Mouse (Mus musculus) hindbrain, embryonic 16.5 days (tissue): Measurements from ENCODE around the gene Dcaf6. TPM values are rescaled to one million over a fixed set of nuclear protein-coding genes. Genes with fewer than 3 reads are reported as not detected.
A peak's percentile ranks its signal among the peaks of the same experiment; 100 is the strongest.

Experiments
- ATAC-seq: fragments of 200-750 bp; cut with Nextera tagmentation; 2 replicates; pipeline ENCODE4 v1.8.0; 2017; ENCODE audit warnings: moderate TSS enrichment, moderate library complexity
- H3K27ac ChIP-seq: fragments of 300-500 bp; sonication (generic); 2 replicates; pipeline ENCODE4 v1.5.1; 2014; ENCODE audit warnings: low read depth, mild to moderate bottlenecking, control low read depth, low read length, moderate library complexity
- H3K27me3 ChIP-seq: fragments of 300-500 bp; sonication (generic); replicated peaks from 2 replicates; pipeline ENCODE4 v1.6.1; 2014; ENCODE audit warnings: low read length; ENCODE audit not compliant: control insufficient read depth, insufficient read depth
- H3K36me3 ChIP-seq: fragments of 300-500 bp; sonication (generic); 2 replicates; pipeline ENCODE4 v1.6.1; 2014; ENCODE audit warnings: mild to moderate bottlenecking, low read length, moderate library complexity, mixed read lengths; ENCODE audit not compliant: control insufficient read depth, insufficient read depth
- H3K4me1 ChIP-seq: fragments of 300-500 bp; sonication (generic); 2 replicates; pipeline ENCODE4 v1.6.1; 2014; ENCODE audit warnings: low read depth, low read length; ENCODE audit not compliant: control insufficient read depth, insufficient read depth
- H3K4me2 ChIP-seq: fragments of 300-500 bp; sonication (generic); 2 replicates; pipeline ENCODE4 v1.6.1; 2014; ENCODE audit warnings: mild to moderate bottlenecking, low read length, control low read depth, moderate library complexity
- H3K4me3 ChIP-seq: fragments of 300-500 bp; sonication (generic); 2 replicates; pipeline ENCODE4 v1.5.1; 2014; ENCODE audit warnings: mild to moderate bottlenecking, low read length, control low read depth, moderate library complexity
- H3K9ac ChIP-seq: fragments of 300-500 bp; sonication (generic); 2 replicates; pipeline ENCODE4 v1.6.1; 2014; ENCODE audit warnings: low read depth, mild to moderate bottlenecking, control low read depth, low read length, moderate library complexity
- H3K9me3 ChIP-seq: fragments of 300-500 bp; sonication (generic); 2 replicates; pipeline ENCODE4 v1.6.1; 2014; ENCODE audit warnings: mild to moderate bottlenecking, low read length, moderate library complexity; ENCODE audit not compliant: control insufficient read depth
- WGBS: fragments of 180-500 bp; shearing (Covaris S2); extraction: QIAGEN DNeasy Blood & Tissue Kit; methylation state at CpG from one replicate; pipeline ENCODE4 v1.1.7; 2014; 5-methylcytosine and 5-hydroxymethylcytosine counted together
- polyA plus RNA-seq: library from polyadenylated mRNA; unstranded; fragments of >200 nt; fragmentation: Nextera tagmentation; extraction: Ambion mirVana; gene quantifications from 2 replicates; pipeline ENCODE4 v1.2.1, GENCODE M21; 2015

The Dcaf6 gene
- polyA plus RNA-seq, 1 experiment from 2014 or later = 17.7 TPM

- Histone ChIP-seq H3K4me1 (no peaks in the 10 kb centered on the region; the same call in 1 of the 2 replicates), H3K9ac (no peak overlapping the region), H3K9me3 (no peaks in the 10 kb centered on the region), H3K27me3 (no peaks in the 10 kb centered on the region), H3K27ac (0 out of 2 replicates have a peak overlapping the region, but pooled peaks have one; percentile 27), H3K36me3 (peaks cover 12% of the 10 kb centered on the region), H3K4me2 (no peak overlapping the region), H3K4me3 (no peak overlapping the region)
- whole genome bisulfite sequencing = 82% methylated on average over 13 of the region's 13 CpGs
- ATAC-seq = no peak; the same call in 1 of the 2 replicates
Observed at GRCm38 (mm10) chr1:165321393-165321861, 138.8 kb downstream of the Dcaf6 start.

GRCm38 (mm10) chr1:165320141-165320934 is 139.9 kb downstream of the Dcaf6 start:
- H3K36me3 ChIP-seq = peaks cover 12% of the 10 kb centered on the region

GRCm38 (mm10) chr1:165316361-165316760 is 143.9 kb downstream of the Dcaf6 start:
- Histone ChIP-seq H3K4me1 (no peaks in the 10 kb centered on the region; the same call in 1 of the 2 replicates), H3K36me3 (peaks cover 9% of the 10 kb centered on the region; the same call in 1 of the 2 replicates), H3K9ac (no peak overlapping the region), H3K27ac (no peak overlapping the region), H3K4me3 (no peak overlapping the region), H3K27me3 (no peaks in the 10 kb centered on the region), H3K4me2 (no peak overlapping the region), H3K9me3 (no peaks in the 10 kb centered on the region)
- no peak for ATAC-seq
- WGBS = 38% methylated on average over 11 of the region's 11 CpGs

More at GRCm38 (mm10) chr1:165320141-165320934, 139.9 kb downstream of the Dcaf6 start:
- WGBS = 38% methylated on average over 10 of the region's 10 CpGs
- Histone ChIP-seq H3K4me3 (no peak overlapping the region), H3K4me2 (no peak overlapping the region), H3K27me3 (no peaks in the 10 kb centered on the region), H3K9me3 (no peaks in the 10 kb centered on the region), H3K27ac (no peak overlapping the region), H3K9ac (no peak overlapping the region), H3K4me1 (no peaks in the 10 kb centered on the region; the same call in 1 of the 2 replicates)
- peak; percentile 68 for ATAC-seq

- 81% methylated on average over 11 of the region's 11 CpGs for WGBS
Observed at GRCm38 (mm10) chr1:165308180-165308579, 152.1 kb downstream of the Dcaf6 start.

GRCm38 (mm10) chr1:165304341-165304740 is 155.9 kb downstream of the Dcaf6 start:
- Histone ChIP-seq H3K4me2 (no peak overlapping the region), H3K4me3 (no peak overlapping the region), H3K9ac (no peak overlapping the region), H3K4me1 (peaks cover 4% of the 10 kb centered on the region), H3K36me3 (no peaks in the 10 kb centered on the region; the same call in 1 of the 2 replicates), H3K27me3 (no peaks in the 10 kb centered on the region), H3K9me3 (no peaks in the 10 kb centered on the region), H3K27ac (no peak overlapping the region)
- 95% methylated on average over 7 of the region's 7 CpGs for WGBS
- ATAC-seq = no peak

More at GRCm38 (mm10) chr1:165308180-165308579, 152.1 kb downstream of the Dcaf6 start:
- no peaks in the 10 kb centered on the region for H3K4me1 ChIP-seq
- H3K4me2 ChIP-seq = no peak overlapping the region
- no peak overlapping the region for H3K27ac ChIP-seq
- no peaks in the 10 kb centered on the region for H3K27me3 ChIP-seq
- H3K9me3 ChIP-seq = no peaks in the 10 kb centered on the region
- H3K36me3 ChIP-seq = peaks cover 12% of the 10 kb centered on the region
- H3K9ac ChIP-seq = no peak overlapping the region
- ATAC-seq = no peak
- no peak overlapping the region for H3K4me3 ChIP-seq

- H3K9me3 ChIP-seq = no peaks in the 10 kb centered on the region
- H3K9ac ChIP-seq = no peak overlapping the region
- no peak overlapping the region for H3K27ac ChIP-seq
- peaks cover 4% of the 10 kb centered on the region for H3K4me1 ChIP-seq
- H3K27me3 ChIP-seq = no peaks in the 10 kb centered on the region
- ATAC-seq = no peak; the same call in 1 of the 2 replicates
- WGBS = 89% methylated on average over 6 of the region's 6 CpGs
- H3K4me2 ChIP-seq = no peak overlapping the region
- H3K36me3 ChIP-seq = no peaks in the 10 kb centered on the region; the same call in 1 of the 2 replicates
- no peak overlapping the region for H3K4me3 ChIP-seq
Observed at GRCm38 (mm10) chr1:165303209-165303608, 157.1 kb downstream of the Dcaf6 start.

GRCm38 (mm10) chr1:165302455-165303208 is 157.6 kb downstream of the Dcaf6 start:
- ATAC-seq = peak; percentile 84
- peaks cover 4% of the 10 kb centered on the region for H3K4me1 ChIP-seq
- H3K9ac ChIP-seq = no peak overlapping the region
- H3K36me3 ChIP-seq = no peaks in the 10 kb centered on the region; the same call in 1 of the 2 replicates
- no peaks in the 10 kb centered on the region for H3K9me3 ChIP-seq
- no peaks in the 10 kb centered on the region for H3K27me3 ChIP-seq
- WGBS = 52% methylated on average over 13 of the region's 13 CpGs
- no peak overlapping the region for H3K4me2 ChIP-seq
- H3K4me3 ChIP-seq = no peak overlapping the region
- H3K27ac ChIP-seq = no peak overlapping the region

GRCm38 (mm10) chr1:165301567-165301966 is 158.7 kb downstream of the Dcaf6 start:
- H3K9ac ChIP-seq = no peak overlapping the region
- H3K27ac ChIP-seq = no peak overlapping the region
- ATAC-seq = no peak
- peaks cover 4% of the 10 kb centered on the region for H3K4me1 ChIP-seq
- no peaks in the 10 kb centered on the region for H3K9me3 ChIP-seq
- H3K4me2 ChIP-seq = no peak overlapping the region
- H3K27me3 ChIP-seq = no peaks in the 10 kb centered on the region
- no peaks in the 10 kb centered on the region for H3K36me3 ChIP-seq
- WGBS = 85% methylated on average over 2 of the region's 2 CpGs
- H3K4me3 ChIP-seq = no peak overlapping the region

- H3K4me3 ChIP-seq = no peak overlapping the region
- no peak overlapping the region for H3K9ac ChIP-seq
- ATAC-seq = no peak
- H3K27me3 ChIP-seq = no peaks in the 10 kb centered on the region
- no peak overlapping the region for H3K4me2 ChIP-seq
- H3K4me1 ChIP-seq = peaks cover 4% of the 10 kb centered on the region
- H3K9me3 ChIP-seq = no peaks in the 10 kb centered on the region
- H3K27ac ChIP-seq = no peak overlapping the region
- 84% methylated on average over 3 of the region's 3 CpGs for WGBS
- no peaks in the 10 kb centered on the region for H3K36me3 ChIP-seq
Observed at GRCm38 (mm10) chr1:165301108-165301507, 159.2 kb downstream of the Dcaf6 start.
